Mouse (Mus musculus): ENCODE data around the gene Gm19426. TPM values are rescaled to one million over a fixed set of nuclear protein-coding genes. Genes with fewer than 3 reads are reported as not detected.

The Gm19426 gene
- polyA plus RNA-seq, 1 experiment from 2014 or later, result 3.1 TPM

DNA sequence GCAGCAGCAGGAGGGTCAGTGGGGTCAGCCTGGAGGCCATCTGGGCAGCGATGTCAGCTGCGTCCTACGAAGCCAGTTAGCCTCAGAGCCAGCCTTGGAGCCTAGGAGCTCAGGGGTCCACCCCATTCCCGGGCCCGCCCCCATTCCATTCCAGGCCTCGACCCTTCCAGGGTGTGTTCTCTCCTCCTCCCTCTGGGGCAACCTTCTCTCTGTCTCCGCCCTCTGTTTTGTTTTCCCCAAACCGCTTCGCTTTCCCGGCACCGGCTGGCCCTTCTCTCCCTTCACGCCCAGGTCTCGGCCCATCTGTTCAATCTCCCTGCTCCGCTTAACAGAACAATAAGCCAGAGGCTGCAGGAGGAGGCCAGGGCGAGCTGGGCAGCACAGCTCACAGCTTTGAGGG, 31.3 kb upstream of the Gm19426 start:
- no peak for DNase-seq (ENCODE audit: low read depth, low spot score)
- POLR2A ChIA-PET, result no interaction called here
- ATAC-seq, result no peak
- CTCF ChIA-PET, result interaction anchor here (1.7 kb wide), 1 partner anchor 9 kb away, joined by 4 read pairs; no protein-coding TSS in a partner anchor
- H3K27me3 ChIP-seq, result peaks cover 16% of the 10 kb centered on the region
- in situ Hi-C loops (cut with MboI; ENCODE audit: low pct_unique_long_range_greater_than_20kb), result no loop called here
- no peak for TF ChIP-seq CTCF (IDR thresholded peaks at IDR 0.05)

DNA sequence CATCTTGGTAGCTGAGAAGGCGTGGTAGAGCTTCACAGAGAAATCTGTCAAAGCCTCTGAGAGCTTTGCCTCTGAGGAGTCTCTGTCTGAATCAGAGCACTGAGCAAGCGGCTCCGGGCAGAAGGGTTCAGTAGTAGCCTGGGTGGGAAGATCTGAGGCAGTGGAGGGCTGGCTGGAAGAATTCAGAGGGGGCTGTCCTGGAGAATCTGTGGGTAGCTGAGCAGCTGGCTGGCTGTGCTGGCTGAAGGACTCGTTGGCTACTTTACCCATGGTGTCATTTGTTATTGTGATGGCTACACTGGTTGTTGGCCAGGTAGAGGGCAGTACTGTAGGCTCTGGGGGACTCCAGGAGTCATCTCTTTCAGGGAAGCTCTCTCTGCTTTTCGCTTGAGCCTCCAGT, 29.7 kb upstream of the Gm19426 start:
- ATAC-seq (no peak), DNase-seq (ENCODE audit: low read depth, low spot score) (no peak)
- H3K27me3 ChIP-seq, result peaks cover 10% of the 10 kb centered on the region
- ChIA-PET POLR2A (no interaction called here), CTCF (interaction anchor here (1.2 to 1.7 kb wide), 4 partner anchors 11 to 32 kb away, joined by 3 to 5 read pairs (median 4); no protein-coding TSS in a partner anchor)
- in situ Hi-C loops (cut with MboI; ENCODE audit: low pct_unique_long_range_greater_than_20kb), result no loop called here
- no peak for TF ChIP-seq CTCF (IDR thresholded peaks at IDR 0.05)

DNA sequence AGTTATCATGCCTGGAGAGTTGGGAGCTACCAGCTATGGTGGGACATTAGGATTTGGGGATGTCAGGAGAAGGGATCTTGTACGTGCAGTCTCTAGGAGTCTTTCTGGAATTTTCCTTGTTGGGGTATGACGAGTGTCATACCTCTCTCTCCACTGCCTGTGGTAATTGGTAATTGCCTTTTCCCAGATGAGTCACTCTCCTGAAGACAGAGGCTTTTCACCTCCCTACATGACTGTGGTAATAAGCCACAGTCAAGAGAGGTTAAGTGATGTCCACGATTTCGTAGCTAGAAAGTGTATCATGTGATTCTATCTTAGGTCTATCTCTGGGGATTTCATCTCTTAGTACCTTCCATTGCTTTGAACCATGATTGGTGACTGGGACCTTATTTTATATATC, 29.0 kb upstream of the Gm19426 start:
- no peak for TF ChIP-seq CTCF (IDR thresholded peaks at IDR 0.05)
- DNase-seq (ENCODE audit: low read depth, low spot score) (no peak), ATAC-seq (peak; percentile 54)
- POLR2A ChIA-PET, result no interaction called here
- in situ Hi-C loops (cut with MboI; ENCODE audit: low pct_unique_long_range_greater_than_20kb), result no loop called here
- CTCF ChIA-PET, result interaction anchor here (1.2 to 1.7 kb wide), 2 partner anchors 31 kb away, joined by 3 read pairs; no protein-coding TSS in a partner anchor
- H3K27me3 ChIP-seq, result peaks cover 4% of the 10 kb centered on the region

GRCm38 (mm10) chr2:84770501-84770900, 27.0 kb upstream of the Gm19426 start:
- TF ChIP-seq CTCF (IDR thresholded peaks at IDR 0.05), result no peak
- in situ Hi-C loops (cut with MboI; ENCODE audit: low pct_unique_long_range_greater_than_20kb), result no loop called here
- H3K27me3 ChIP-seq, result peaks cover 4% of the 10 kb centered on the region
- POLR2A ChIA-PET, result no interaction called here
- CTCF ChIA-PET, result no interaction called here
- no peak for ATAC-seq
- no peak for DNase-seq (ENCODE audit: low read depth, low spot score)

DNA sequence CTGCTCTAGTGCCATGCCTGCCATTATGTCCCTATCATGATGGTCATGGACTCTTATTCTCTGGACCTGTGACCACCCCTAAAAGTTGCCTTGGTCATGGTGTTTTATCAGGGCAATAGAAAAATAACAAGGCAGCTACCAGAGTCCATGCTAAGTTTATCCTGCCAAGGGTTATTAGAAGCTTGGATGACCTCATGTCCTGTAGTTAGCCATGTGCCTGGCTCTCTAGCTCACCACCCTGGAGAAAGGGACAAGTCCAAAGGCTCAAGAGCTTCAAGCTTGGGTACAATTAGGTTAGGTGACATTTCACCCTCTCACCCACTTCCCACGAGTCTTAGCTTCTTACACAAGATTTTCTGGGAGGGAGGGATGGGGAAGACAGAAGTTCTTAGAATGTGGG, 19.4 kb upstream of the Gm19426 start:
- CTCF ChIA-PET, result interaction anchor here (1.1 to 1.7 kb wide), 2 partner anchors 24 to 36 kb away, joined by 4 read pairs; partner anchors contain the start of gene Ube2l6
- TF ChIP-seq CTCF (IDR thresholded peaks at IDR 0.05), result no peak
- no peak for DNase-seq (ENCODE audit: low read depth, low spot score)
- in situ Hi-C loops (cut with MboI; ENCODE audit: low pct_unique_long_range_greater_than_20kb), result no loop called here
- POLR2A ChIA-PET, result no interaction called here
- H3K27me3 ChIP-seq, result peaks cover 8% of the 10 kb centered on the region
- ATAC-seq, result no peak

- in situ Hi-C loops (cut with MboI; ENCODE audit: low pct_unique_long_range_greater_than_20kb), result no loop called here
- ChIA-PET POLR2A (interaction anchor here (0.7 kb wide), 1 partner anchor 805 kb away, joined by 7 read pairs; no protein-coding TSS in a partner anchor), CTCF (interaction anchor here (1.1 to 1.7 kb wide), 2 partner anchors 23 to 37 kb away, joined by 4 read pairs; partner anchors contain the start of gene Ube2l6)
- DNase-seq (ENCODE audit: low read depth, low spot score) (no peak), ATAC-seq (no peak)
- no peak for TF ChIP-seq CTCF (IDR thresholded peaks at IDR 0.05)
- H3K27me3 ChIP-seq, result peaks cover 8% of the 10 kb centered on the region
These were observed 18.8 kb upstream of the Gm19426 start for GRCm38 (mm10) chr2:84762295-84762694.

- in situ Hi-C loops (cut with MboI; ENCODE audit: low pct_unique_long_range_greater_than_20kb), result no loop called here
- POLR2A ChIA-PET, result interaction anchor here (0.7 kb wide), 1 partner anchor 806 kb away, joined by 7 read pairs; no protein-coding TSS in a partner anchor
These were observed 18.4 kb upstream of the Gm19426 start for GRCm38 (mm10) chr2:84761840-84762239.

DNA sequence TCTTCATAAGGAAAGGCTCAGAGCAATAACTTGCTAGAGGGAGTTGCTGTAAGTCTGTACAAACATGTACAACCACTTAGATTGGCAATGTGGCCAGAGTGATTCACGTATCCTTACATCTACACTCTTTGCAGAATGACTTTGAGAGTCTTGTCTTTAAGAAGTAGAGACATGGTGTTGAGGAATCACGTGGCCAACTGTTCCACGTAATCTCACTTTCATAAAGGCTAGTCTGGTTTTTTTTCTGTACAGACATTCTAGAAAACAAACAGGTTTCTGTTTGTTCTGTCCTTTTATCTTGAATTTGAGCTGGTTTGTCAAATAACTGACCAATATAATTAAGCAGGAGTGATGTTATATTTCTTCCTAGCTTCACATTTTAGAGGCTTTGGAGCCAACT, 17.9 kb upstream of the Gm19426 start:
- no peak for TF ChIP-seq CTCF (IDR thresholded peaks at IDR 0.05)
- CTCF ChIA-PET, result interaction anchor here (1.4 kb wide), 1 partner anchor 15 kb away, joined by 4 read pairs; no protein-coding TSS in a partner anchor
- no peak for ATAC-seq

More at GRCm38 (mm10) chr2:84761840-84762239, 18.4 kb upstream of the Gm19426 start:
- DNase-seq (ENCODE audit: low read depth, low spot score), result no peak
- H3K27me3 ChIP-seq, result peaks cover 8% of the 10 kb centered on the region
- no peak for TF ChIP-seq CTCF (IDR thresholded peaks at IDR 0.05)
- ATAC-seq, result no peak
- CTCF ChIA-PET, result interaction anchor here (1.4 kb wide), 1 partner anchor 16 kb away, joined by 4 read pairs; no protein-coding TSS in a partner anchor

DNA sequence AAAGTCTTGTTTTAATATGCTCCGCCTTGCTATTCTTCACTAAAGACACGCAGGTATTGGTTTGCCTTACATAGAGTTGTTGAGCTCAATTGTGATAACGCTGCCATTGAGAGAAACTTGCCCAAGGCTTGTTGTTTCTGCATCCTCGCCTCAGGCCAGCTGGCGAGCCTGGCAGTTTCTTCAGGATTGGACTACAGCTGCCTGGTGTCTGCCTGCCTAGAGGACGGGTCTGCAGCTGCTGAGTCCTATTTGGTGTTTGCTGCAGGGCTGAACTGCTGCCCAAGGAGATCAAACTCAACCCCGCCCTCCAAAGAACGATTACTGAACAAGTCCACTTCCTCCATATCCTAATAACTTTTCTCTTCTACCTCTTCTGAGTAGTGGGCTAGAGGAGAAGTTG, 17.3 kb upstream of the Gm19426 start:
- peaks cover 8% of the 10 kb centered on the region for H3K27me3 ChIP-seq
- ChIA-PET POLR2A (no interaction called here), CTCF (interaction anchor here (1.4 kb wide), 1 partner anchor 15 kb away, joined by 4 read pairs; no protein-coding TSS in a partner anchor)
- in situ Hi-C loops (cut with MboI; ENCODE audit: low pct_unique_long_range_greater_than_20kb), result no loop called here
- TF ChIP-seq CTCF (IDR thresholded peaks at IDR 0.05), result no peak
- ATAC-seq (no peak), DNase-seq (ENCODE audit: low read depth, low spot score) (no peak)

More for the DNA sequence above, 17.9 kb upstream of the Gm19426 start:
- in situ Hi-C loops (cut with MboI; ENCODE audit: low pct_unique_long_range_greater_than_20kb), result no loop called here
- H3K27me3 ChIP-seq, result peaks cover 8% of the 10 kb centered on the region
- no peak for DNase-seq (ENCODE audit: low read depth, low spot score)
- POLR2A ChIA-PET, result no interaction called here

DNA sequence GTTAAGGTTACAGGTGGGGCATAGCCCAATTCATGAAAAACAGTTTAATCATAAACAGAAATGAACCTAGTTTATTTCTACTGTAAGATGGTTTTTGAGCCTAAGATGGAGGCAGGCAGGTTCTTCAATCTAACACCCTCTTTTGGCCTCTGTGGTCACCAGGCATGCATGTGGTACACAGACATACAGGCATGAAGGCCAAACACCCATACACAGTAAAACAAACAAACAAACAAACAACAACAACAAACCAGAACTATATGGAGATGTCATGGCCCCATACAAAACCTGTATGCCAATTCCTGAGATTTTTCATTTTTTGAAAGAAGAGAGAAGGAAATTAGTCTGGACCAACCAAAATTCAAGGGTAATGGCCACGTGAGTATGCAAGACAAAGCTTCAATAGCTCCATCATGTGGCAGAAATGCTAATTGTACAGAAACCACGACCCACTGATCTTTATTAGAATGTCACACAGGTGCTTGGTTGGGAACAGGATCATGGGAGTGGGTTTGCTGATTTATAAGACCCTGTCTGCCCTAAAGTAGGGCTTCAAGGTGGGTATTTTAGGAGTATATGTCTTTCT, 15.2 kb upstream of the Gm19426 start:
- POLR2A ChIA-PET, result interaction anchor here (2.1 kb wide), 1 partner anchor 10 kb away, joined by 6 read pairs; no protein-coding TSS in a partner anchor
- DNase-seq (ENCODE audit: low read depth, low spot score) (no peak), ATAC-seq (peak; percentile 76)
- TF ChIP-seq CTCF (IDR thresholded peaks at IDR 0.05), result peak; percentile 74
- in situ Hi-C loops (cut with MboI; ENCODE audit: low pct_unique_long_range_greater_than_20kb), result no loop called here
- CTCF ChIA-PET, result interaction anchor here (0.6 to 2.8 kb wide), 15 partner anchors 9 to 85 kb away, joined by 3 to 10 read pairs (median 4); partner anchors contain the start of genes Gm19426, Gm28635, Med19 and Ube2l6
- peaks cover 2% of the 10 kb centered on the region for H3K27me3 ChIP-seq

Measured in Patski (cell line).